Mouse (Mus musculus) megakaryocyte, embryonic 14.5 days (primary cell): ENCODE results near the gene Igsf3.

Experiments
- FLI1 ChIP-seq: IDR thresholded peaks from 2 replicates; pipeline ENCODE4 v1.6.1; 2012; ENCODE audit warnings: low read length, inconsistent platforms, mixed read lengths
- GATA1 ChIP-seq: IDR thresholded peaks from 3 replicates; pipeline ENCODE4 v1.6.1; 2012; ENCODE audit warnings: mixed read lengths, low read length, inconsistent platforms, borderline replicate concordance

GRCm38 (mm10) chr3:101447239-101447638 is 70.4 kb downstream of the Igsf3 start:
- no peak for TF ChIP-seq GATA1
- TF ChIP-seq FLI1 = no peak
